Mouse (Mus musculus): ENCODE measurements at regions not wholly inside any gene's neighbourhood (a gene's known extent, or its start where the extent isn't known, plus 50 kb on each side); places are given as distances from the start of the nearest gene placed in this dataset.

DNA sequence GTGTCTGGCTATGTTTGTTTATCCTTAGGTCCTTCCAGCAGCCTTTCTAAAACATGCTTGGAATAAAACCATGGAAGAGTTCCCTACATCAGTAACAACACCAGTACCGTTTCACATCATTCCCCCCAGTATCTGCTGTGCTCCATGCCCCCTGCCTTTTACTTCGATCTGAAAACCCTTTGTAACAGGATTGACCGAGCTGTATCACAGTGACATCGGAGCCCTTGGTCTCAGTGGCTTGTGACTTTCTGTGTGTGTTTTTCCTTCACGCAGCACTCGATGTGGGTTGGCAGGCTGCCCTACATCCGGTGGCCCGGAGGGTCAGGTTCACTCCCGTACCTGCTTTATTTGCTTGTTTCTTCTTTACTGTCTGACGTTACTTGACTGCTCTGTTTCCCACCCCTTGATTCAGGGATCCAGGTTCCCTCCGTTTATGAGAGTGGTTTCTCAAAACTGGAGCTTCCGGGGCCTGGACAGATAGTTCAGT lies 307.5 kb downstream of the Rps24 start:
- TF ChIP-seq ZNF384 (IDR thresholded peaks at IDR 0.05; ENCODE audit: low read depth, low read length) (no peak), MAFK (IDR thresholded peaks at IDR 0.05; ENCODE audit: insufficient read depth, low read depth, low read length) (no peak), HCFC1 (IDR thresholded peaks at IDR 0.05; ENCODE audit: borderline replicate concordance, insufficient read depth, low read length) (no peak), ZC3H11A (IDR thresholded peaks at IDR 0.05; ENCODE audit: borderline replicate concordance, low read depth, low read length) (no peak), CHD2 (IDR thresholded peaks at IDR 0.05; ENCODE audit: low read depth, low read length) (no peak)
